ENCODE assay signal across 8 mouse cellular contexts in genomic region chr15:67434284-67434683, GRCm38 (mm10).
DNase-seq lines count a peak whose midpoint lies in the region; ATAC-seq lines count a peak whose summit lies in the region.

No protein-coding gene starts in this region.

- 34% methylated on average over 2 of the region's 2 CpGs for whole genome bisulfite sequencing in forebrain, embryonic 11.5 days
- 35% methylated on average over 2 of the region's 2 CpGs for WGBS in hindbrain, embryonic 11.5 days

- DNase-seq in kidney, adult 18-20 months: peak; percentile 46
- no peak for DNase-seq in kidney, adult 11 months
- DNase-seq in c-Kit-negative CD71-positive TER-119-positive erythroid progenitor cells, embryonic 14.5 days (ENCODE audit: low read depth, low spot score): peak; percentile 40
- DNase-seq in forebrain, embryonic 11.5 days (ENCODE audit: low spot score): peak; percentile 71
- peak; percentile 84 for DNase-seq in hindbrain, embryonic 11.5 days (ENCODE audit: low spot score)
- DNase-seq in layer of hippocampus, postnatal 14 days (ENCODE audit: low spot score in 2 of 2): peak; percentile 9 to 37
- DNase-seq in spleen, postnatal 10 days (ENCODE audit: low spot score in 2 of 2): peak; percentile 29 to 62

- H3K4me3 ChIP-seq in forebrain, embryonic 11.5 days (ENCODE audit: low read depth, low read length): no peak overlapping the region
- H3K4me3 ChIP-seq in hindbrain, embryonic 11.5 days (ENCODE audit: low read depth, low read length): no peak overlapping the region

- no peaks in the 10 kb centered on the region for H3K27me3 ChIP-seq in forebrain, embryonic 11.5 days (ENCODE audit: control insufficient read depth, insufficient read depth, low read length)
- no peaks in the 10 kb centered on the region for H3K27me3 ChIP-seq in hindbrain, embryonic 11.5 days (ENCODE audit: control insufficient read depth, insufficient read depth, low read length)

- H3K36me3 ChIP-seq in forebrain, embryonic 11.5 days (ENCODE audit: control insufficient read depth, insufficient read depth, low read length): no peaks in the 10 kb centered on the region
- H3K36me3 ChIP-seq in hindbrain, embryonic 11.5 days (ENCODE audit: control insufficient read depth, insufficient read depth, low read length): no peaks in the 10 kb centered on the region

- no peaks in the 10 kb centered on the region for H3K9me3 ChIP-seq in forebrain, embryonic 11.5 days (ENCODE audit: control insufficient read depth, low read length)
- H3K9me3 ChIP-seq in hindbrain, embryonic 11.5 days (ENCODE audit: control insufficient read depth, low read length): no peaks in the 10 kb centered on the region

- H3K27ac ChIP-seq in forebrain, embryonic 11.5 days (ENCODE audit: low read depth, low read length): no peak overlapping the region
- H3K27ac ChIP-seq in hindbrain, embryonic 11.5 days (ENCODE audit: low read depth, low read length): no peak overlapping the region

- H3K9ac ChIP-seq in forebrain, embryonic 11.5 days (ENCODE audit: low read length): no peak overlapping the region
- H3K9ac ChIP-seq in hindbrain, embryonic 11.5 days (ENCODE audit: low read depth, low read length): no peak overlapping the region

- no peaks in the 10 kb centered on the region for H3K4me1 ChIP-seq in forebrain, embryonic 11.5 days (replicated peaks; ENCODE audit: control insufficient read depth, insufficient read depth, low read length)
- no peaks in the 10 kb centered on the region for H3K4me1 ChIP-seq in hindbrain, embryonic 11.5 days (replicated peaks; ENCODE audit: control insufficient read depth, insufficient read depth, low read length)

- ATAC-seq in forebrain, embryonic 11.5 days (replicated peaks; ENCODE audit: low FRiP score): peak; percentile 79
- ATAC-seq in hindbrain, embryonic 11.5 days (ENCODE audit: low FRiP score): peak; percentile 75
- ATAC-seq in megakaryocyte progenitor cell, adult 5-6 weeks (replicated peaks; ENCODE audit: poor library complexity): peak; percentile 93

- H3K4me2 ChIP-seq in forebrain, embryonic 11.5 days (ENCODE audit: low read depth, low read length, severe bottlenecking): no peak overlapping the region
- H3K4me2 ChIP-seq in hindbrain, embryonic 11.5 days (replicated peaks; ENCODE audit: low read depth, low read length): no peak overlapping the region
